Mouse (Mus musculus) kidney, embryonic 15.5 days (tissue): ENCODE results near the gene Gm5105. TPM values are rescaled to one million over a fixed set of nuclear protein-coding genes. Genes with fewer than 3 reads are reported as not detected.

Experiments
- ATAC-seq: fragments of 200-750 bp; cut with Nextera tagmentation; replicated peaks from 2 replicates; pipeline ENCODE4 v1.8.0; 2017; ENCODE audit warnings: moderate TSS enrichment; ENCODE audit not compliant: low FRiP score
- H3K27ac ChIP-seq: fragments of 300-500 bp; sonication (generic); 2 replicates; pipeline ENCODE4 v1.5.1; 2015; ENCODE audit warnings: mild to moderate bottlenecking, inconsistent platforms
- H3K27me3 ChIP-seq: fragments of 300-500 bp; sonication (generic); 2 replicates; pipeline ENCODE4 v1.6.1; 2015; ENCODE audit warnings: inconsistent platforms
- H3K36me3 ChIP-seq: fragments of 300-500 bp; sonication (generic); 2 replicates; pipeline ENCODE4 v1.6.1; 2015; ENCODE audit warnings: inconsistent platforms
- H3K4me1 ChIP-seq: fragments of 300-500 bp; sonication (generic); 2 replicates; pipeline ENCODE4 v1.6.1; 2015; ENCODE audit warnings: inconsistent platforms
- H3K4me2 ChIP-seq: fragments of 300-500 bp; sonication (generic); 2 replicates; pipeline ENCODE4 v1.6.1; 2015; ENCODE audit warnings: moderate library complexity, mild to moderate bottlenecking, inconsistent platforms
- H3K4me3 ChIP-seq: fragments of 300-500 bp; sonication (generic); replicated peaks from 2 replicates; pipeline ENCODE4 v1.5.1; 2015; ENCODE audit warnings: mild to moderate bottlenecking, inconsistent platforms
- H3K9ac ChIP-seq: fragments of 300-500 bp; sonication (generic); 2 replicates; pipeline ENCODE4 v1.6.1; 2015; ENCODE audit warnings: mild to moderate bottlenecking, inconsistent platforms
- H3K9me3 ChIP-seq: fragments of 300-500 bp; sonication (generic); replicated peaks from 2 replicates; pipeline ENCODE4 v1.6.1; 2016; ENCODE audit warnings: inconsistent platforms
- WGBS: fragments of 180-500 bp; shearing (Covaris S2); methylation state at CpG from one replicate; pipeline ENCODE4 v1.1.7; 2015; ENCODE audit warnings: mixed read lengths; 5-methylcytosine and 5-hydroxymethylcytosine counted together
- polyA plus RNA-seq: library from polyadenylated mRNA; unstranded; fragments of >200 nt; fragmentation: Nextera tagmentation; extraction: Ambion mirVana; gene quantifications from 2 replicates; pipeline ENCODE4 v1.2.1, GENCODE M21; 2015

The Gm5105 gene
- 0.36 TPM in 1 of 2 replicates, not detected in the other for polyA plus RNA-seq

DNA sequence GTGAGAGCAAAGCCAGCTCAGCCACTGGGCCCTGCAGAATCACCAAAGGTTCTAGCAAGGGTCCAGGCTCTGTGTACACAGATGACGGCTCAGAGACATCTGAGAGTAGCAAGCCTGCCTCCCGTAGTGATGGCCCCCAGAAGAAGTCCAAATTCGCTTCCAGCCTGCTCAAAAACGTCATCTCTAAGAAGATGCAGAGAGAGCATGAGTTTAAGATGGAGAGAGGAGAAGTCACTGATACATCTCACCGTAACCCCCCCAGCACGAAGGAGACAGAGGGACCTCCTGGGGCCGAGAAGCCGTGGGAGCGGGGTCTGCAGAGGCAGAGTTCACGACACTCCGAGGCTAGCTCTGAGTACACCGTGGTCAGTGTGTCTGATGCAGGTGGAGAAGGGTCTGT, at the start of gene Gm5105:
Gene Gm5105, minus strand, starts transcription at position 101 of the 400 bp plus-strand sequence.
- 86% methylated on average over 12 of the region's 12 CpGs for WGBS
- Histone ChIP-seq H3K27ac (peak within 1 kb of the TSS; percentile 46; the same call in 1 of the 2 replicates), H3K4me1 (peaks cover 45% of the 10 kb centered on the region), H3K36me3 (no peaks in the 10 kb centered on the region), H3K9me3 (no peaks in the 10 kb centered on the region), H3K4me3 (peak within 1 kb of the TSS; percentile 25), H3K9ac (no peak within 1 kb of the TSS), H3K4me2 (peak within 1 kb of the TSS; percentile 61), H3K27me3 (peaks cover 11% of the 10 kb centered on the region)
- no peak for ATAC-seq

GRCm38 (mm10) chr3:138116871-138117270, 49.7 kb upstream of the Gm5105 start:
- Histone ChIP-seq H3K27ac (no peak overlapping the region), H3K9me3 (no peaks in the 10 kb centered on the region), H3K9ac (no peak overlapping the region), H3K27me3 (no peaks in the 10 kb centered on the region), H3K4me1 (peaks cover 10% of the 10 kb centered on the region), H3K4me3 (no peak overlapping the region), H3K4me2 (no peak overlapping the region), H3K36me3 (no peaks in the 10 kb centered on the region)
- ATAC-seq: no peak
- WGBS: 85% methylated on average over 4 of the region's 4 CpGs

DNA sequence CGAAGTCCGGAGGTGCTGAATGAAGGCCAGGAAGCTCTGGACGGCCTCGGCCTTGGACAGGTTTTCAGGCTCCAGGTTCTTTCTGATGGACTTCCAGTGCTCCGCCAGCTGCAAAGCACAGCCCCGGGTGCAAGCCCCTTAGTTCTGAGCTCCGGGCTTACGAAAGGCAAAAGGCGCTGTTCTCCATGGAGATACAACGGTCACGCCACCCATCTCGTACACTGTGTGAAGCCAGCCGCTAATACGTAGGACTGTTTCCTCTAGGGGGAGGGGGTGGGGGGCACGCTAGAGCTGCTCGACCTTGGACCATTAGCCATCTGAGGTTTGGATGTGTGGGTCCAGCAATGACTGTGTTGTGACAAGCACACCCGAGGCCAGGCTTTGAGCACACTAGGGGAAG, 46.9 kb upstream of the Gm5105 start:
- ATAC-seq: no peak
- no peaks in the 10 kb centered on the region for H3K27me3 ChIP-seq
- H3K4me3 ChIP-seq: no peak overlapping the region
- H3K4me2 ChIP-seq: no peak overlapping the region
- peaks cover 10% of the 10 kb centered on the region for H3K4me1 ChIP-seq
- no peaks in the 10 kb centered on the region for H3K36me3 ChIP-seq
- H3K9ac ChIP-seq: no peak overlapping the region
- 85% methylated on average over 17 of the region's 17 CpGs for WGBS
- no peak overlapping the region for H3K27ac ChIP-seq
- no peaks in the 10 kb centered on the region for H3K9me3 ChIP-seq

DNA sequence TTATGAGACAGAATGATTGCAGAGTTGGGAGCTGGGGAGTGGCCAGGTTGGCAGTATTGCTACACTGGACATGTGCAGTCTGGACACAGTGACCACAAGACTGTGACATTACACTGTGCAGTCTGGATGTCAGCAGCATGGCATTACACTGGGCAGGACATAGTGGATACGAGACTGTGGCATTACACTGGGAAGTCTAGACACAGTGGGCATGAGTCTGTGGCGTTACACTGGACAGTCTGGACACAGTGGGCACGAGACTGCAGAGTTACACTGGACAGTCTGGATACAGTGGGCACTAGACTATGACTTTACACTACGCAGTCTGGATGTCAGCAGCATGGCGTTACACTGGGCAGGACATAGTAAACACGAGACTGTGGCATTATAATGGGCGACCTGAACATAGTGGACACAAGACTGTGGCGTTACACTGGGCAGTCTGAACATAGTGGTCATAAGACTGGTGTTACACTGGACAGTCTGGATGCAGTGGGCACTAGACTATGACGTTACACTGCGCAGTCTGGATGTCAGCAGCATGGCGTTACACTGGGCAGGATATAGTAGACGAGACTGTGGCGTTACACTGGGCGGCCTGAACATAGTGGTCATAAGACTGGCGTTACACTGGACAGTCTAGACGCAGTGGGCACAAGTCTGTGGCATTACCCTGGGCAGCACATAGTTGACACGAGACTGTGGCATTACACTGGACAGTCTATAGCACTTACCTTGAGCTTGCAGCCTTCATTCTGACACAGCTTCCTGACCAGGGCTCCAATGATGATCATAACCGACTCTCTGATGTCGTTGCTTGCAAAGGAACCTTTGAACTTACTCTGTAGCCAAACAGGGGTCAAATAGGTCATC, 44.0 kb upstream of the Gm5105 start:
- WGBS: 89% methylated on average over 19 of the region's 19 CpGs
- 0 out of 2 replicates have a peak, but pooled peaks have one; percentile 25 for ATAC-seq
- Histone ChIP-seq H3K27me3 (no peaks in the 10 kb centered on the region), H3K9ac (no peak overlapping the region), H3K27ac (no peak overlapping the region), H3K36me3 (no peaks in the 10 kb centered on the region), H3K4me3 (no peak overlapping the region), H3K4me1 (0 out of 2 replicates have a peak, but pooled peaks cover 3% of the 10 kb centered on the region), H3K9me3 (no peaks in the 10 kb centered on the region), H3K4me2 (no peak overlapping the region)

- no peak overlapping the region for H3K9ac ChIP-seq
- H3K4me3 ChIP-seq: no peak overlapping the region
- no peaks in the 10 kb centered on the region for H3K4me1 ChIP-seq
- 92% methylated on average over 10 of the region's 10 CpGs for WGBS
- no peaks in the 10 kb centered on the region for H3K9me3 ChIP-seq
- no peaks in the 10 kb centered on the region for H3K36me3 ChIP-seq
- H3K27me3 ChIP-seq: no peaks in the 10 kb centered on the region
- no peak overlapping the region for H3K4me2 ChIP-seq
- no peak for ATAC-seq
- H3K27ac ChIP-seq: no peak overlapping the region
Measured at GRCm38 (mm10) chr3:138106887-138107286, 39.7 kb upstream of the Gm5105 start.

- no peaks in the 10 kb centered on the region for H3K9me3 ChIP-seq
- no peak for ATAC-seq
- no peak overlapping the region for H3K9ac ChIP-seq
- 63% methylated on average over 5 of the region's 5 CpGs for WGBS
- no peak overlapping the region for H3K4me2 ChIP-seq
- no peaks in the 10 kb centered on the region for H3K36me3 ChIP-seq
- no peak overlapping the region for H3K27ac ChIP-seq
- no peak overlapping the region for H3K4me3 ChIP-seq
- H3K27me3 ChIP-seq: no peaks in the 10 kb centered on the region
- no peaks in the 10 kb centered on the region for H3K4me1 ChIP-seq
Measured at GRCm38 (mm10) chr3:138105056-138105455, 37.9 kb upstream of the Gm5105 start.

- Histone ChIP-seq H3K9ac (no peak overlapping the region), H3K27me3 (no peaks in the 10 kb centered on the region), H3K9me3 (no peaks in the 10 kb centered on the region), H3K36me3 (no peaks in the 10 kb centered on the region), H3K27ac (no peak overlapping the region), H3K4me3 (no peak overlapping the region), H3K4me2 (no peak overlapping the region), H3K4me1 (no peaks in the 10 kb centered on the region)
- 92% methylated on average over 4 of the region's 4 CpGs for WGBS
- no peak for ATAC-seq
Measured at GRCm38 (mm10) chr3:138103690-138104089, 36.5 kb upstream of the Gm5105 start.

GRCm38 (mm10) chr3:138101936-138102335, 34.7 kb upstream of the Gm5105 start:
- WGBS: 87% methylated on average over 4 of the region's 4 CpGs
- ATAC-seq: no peak
- H3K4me3 ChIP-seq: no peak overlapping the region

DNA sequence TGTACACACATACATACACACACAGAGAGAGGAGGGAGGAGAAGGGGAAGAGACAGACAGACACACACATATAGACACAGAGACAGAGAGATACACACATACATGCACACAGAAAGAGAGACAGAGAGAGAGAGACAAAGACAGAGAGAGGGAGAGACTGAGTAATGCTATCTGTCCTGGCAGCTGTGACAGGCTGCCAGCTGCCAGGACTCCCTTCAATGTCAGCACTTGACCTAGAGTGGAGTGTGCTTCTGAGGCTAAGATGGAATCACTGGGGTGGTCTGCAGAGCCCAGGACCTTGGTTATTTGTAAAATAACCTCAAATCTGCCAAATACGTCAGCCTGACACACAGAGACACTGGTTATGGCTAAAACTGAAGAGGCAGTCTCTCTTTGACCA, 30.5 kb upstream of the Gm5105 start:
- no peaks in the 10 kb centered on the region for H3K27me3 ChIP-seq
- no peak overlapping the region for H3K9ac ChIP-seq
- 0 out of 2 replicates have a peak, but pooled peaks cover 3% of the 10 kb centered on the region for H3K4me1 ChIP-seq
- no peaks in the 10 kb centered on the region for H3K36me3 ChIP-seq
- no peaks in the 10 kb centered on the region for H3K9me3 ChIP-seq
- 68% methylated on average over 1 of the region's 1 CpGs for WGBS
- no peak overlapping the region for H3K4me3 ChIP-seq
- ATAC-seq: 0 out of 2 replicates have a peak, but pooled peaks have one; percentile 49
- 0 out of 2 replicates have a peak overlapping the region, but pooled peaks have one; percentile 25 for H3K27ac ChIP-seq
- no peak overlapping the region for H3K4me2 ChIP-seq

More at GRCm38 (mm10) chr3:138101936-138102335, 34.7 kb upstream of the Gm5105 start:
- Histone ChIP-seq H3K36me3 (no peaks in the 10 kb centered on the region), H3K9me3 (no peaks in the 10 kb centered on the region), H3K4me1 (no peaks in the 10 kb centered on the region), H3K9ac (no peak overlapping the region), H3K4me2 (no peak overlapping the region), H3K27me3 (no peaks in the 10 kb centered on the region), H3K27ac (no peak overlapping the region)

DNA sequence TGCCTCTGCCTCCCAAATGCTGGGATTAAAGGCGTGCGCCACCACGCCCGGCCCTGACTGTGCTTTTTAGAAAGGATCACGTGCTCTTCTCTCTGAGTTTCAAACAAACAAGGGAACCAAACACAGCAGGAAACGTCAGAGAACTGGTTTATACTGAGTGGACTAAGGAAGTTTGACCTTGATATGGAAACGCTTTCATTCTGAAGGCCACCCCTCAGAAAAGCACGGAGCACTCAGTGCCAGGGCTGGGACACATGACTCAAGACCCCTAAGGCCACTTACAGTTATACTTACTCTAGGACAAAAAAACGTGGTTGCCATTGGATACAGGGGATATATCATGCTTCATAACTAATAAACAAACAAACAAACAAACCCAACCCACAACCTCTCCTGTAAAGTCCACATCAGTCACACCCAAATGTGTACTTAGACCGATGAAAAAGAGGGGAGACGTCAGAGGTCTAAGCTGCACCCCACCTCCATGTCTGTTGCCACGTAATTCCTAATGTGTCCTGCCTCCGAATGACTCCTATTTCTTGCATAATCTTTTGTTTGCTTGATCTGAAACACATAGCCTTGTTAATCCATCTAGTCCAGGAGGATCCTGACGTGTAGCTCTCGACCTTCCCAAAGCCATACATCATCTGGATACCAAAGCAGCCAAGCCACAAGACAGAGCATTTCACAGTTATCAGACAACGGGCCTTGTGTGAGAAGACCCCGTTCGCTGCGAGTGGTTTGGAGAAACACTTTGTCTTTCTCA, 29.3 kb upstream of the Gm5105 start:
- H3K4me1 ChIP-seq: 0 out of 2 replicates have a peak, but pooled peaks cover 3% of the 10 kb centered on the region
- 86% methylated on average over 19 of the region's 19 CpGs for WGBS
- 0 out of 2 replicates have a peak, but pooled peaks have one; percentile 18 for ATAC-seq

DNA sequence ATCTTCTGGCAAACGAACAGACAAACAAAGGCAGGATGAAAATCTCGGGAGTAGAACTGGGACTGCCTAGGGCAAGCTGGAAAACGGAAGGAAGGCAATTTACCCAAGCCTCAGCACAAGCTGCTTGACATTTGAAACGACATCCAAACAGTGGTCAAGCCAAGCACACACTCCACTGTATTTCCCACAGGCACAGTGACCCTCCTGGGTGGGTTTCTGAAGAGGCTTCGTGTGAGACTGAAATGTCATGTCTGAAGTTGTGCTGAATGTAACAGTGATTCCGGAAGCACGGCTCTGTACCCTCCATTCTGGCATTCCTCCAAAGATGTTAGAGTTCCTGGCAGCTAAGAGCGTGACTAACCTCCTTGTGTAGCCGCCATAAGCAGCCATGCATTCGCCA, 28.5 kb upstream of the Gm5105 start:
- 63% methylated on average over 10 of the region's 10 CpGs for WGBS
- H3K4me1 ChIP-seq: 0 out of 2 replicates have a peak, but pooled peaks cover 3% of the 10 kb centered on the region
- no peaks in the 10 kb centered on the region for H3K9me3 ChIP-seq
- no peaks in the 10 kb centered on the region for H3K36me3 ChIP-seq
- no peak overlapping the region for H3K4me3 ChIP-seq
- no peaks in the 10 kb centered on the region for H3K27me3 ChIP-seq
- no peak overlapping the region for H3K27ac ChIP-seq
- peak; percentile 74 for ATAC-seq
- H3K4me2 ChIP-seq: no peak overlapping the region
- no peak overlapping the region for H3K9ac ChIP-seq

More for the DNA sequence above, 29.3 kb upstream of the Gm5105 start:
- Histone ChIP-seq H3K27me3 (no peaks in the 10 kb centered on the region), H3K36me3 (no peaks in the 10 kb centered on the region), H3K27ac (no peak overlapping the region), H3K9me3 (no peaks in the 10 kb centered on the region), H3K9ac (no peak overlapping the region), H3K4me2 (no peak overlapping the region), H3K4me3 (no peak overlapping the region)

- Histone ChIP-seq H3K9me3 (no peaks in the 10 kb centered on the region), H3K4me2 (no peak overlapping the region), H3K27me3 (no peaks in the 10 kb centered on the region), H3K9ac (no peak overlapping the region), H3K4me3 (no peak overlapping the region), H3K4me1 (0 out of 2 replicates have a peak, but pooled peaks cover 3% of the 10 kb centered on the region), H3K27ac (no peak overlapping the region), H3K36me3 (no peaks in the 10 kb centered on the region)
- ATAC-seq: no peak
- 67% methylated on average over 3 of the region's 3 CpGs for WGBS
Measured at GRCm38 (mm10) chr3:138095301-138095700, 28.1 kb upstream of the Gm5105 start.
